Mouse (Mus musculus) right cerebral cortex, postnatal 4 days (tissue): ENCODE measurements around the gene Rpl34.

Experiments
- DNase-seq: peaks from one replicate; pipeline ENCODE4 v3.0.0-alpha.2; 2022

Gene Rpl34

DNA sequence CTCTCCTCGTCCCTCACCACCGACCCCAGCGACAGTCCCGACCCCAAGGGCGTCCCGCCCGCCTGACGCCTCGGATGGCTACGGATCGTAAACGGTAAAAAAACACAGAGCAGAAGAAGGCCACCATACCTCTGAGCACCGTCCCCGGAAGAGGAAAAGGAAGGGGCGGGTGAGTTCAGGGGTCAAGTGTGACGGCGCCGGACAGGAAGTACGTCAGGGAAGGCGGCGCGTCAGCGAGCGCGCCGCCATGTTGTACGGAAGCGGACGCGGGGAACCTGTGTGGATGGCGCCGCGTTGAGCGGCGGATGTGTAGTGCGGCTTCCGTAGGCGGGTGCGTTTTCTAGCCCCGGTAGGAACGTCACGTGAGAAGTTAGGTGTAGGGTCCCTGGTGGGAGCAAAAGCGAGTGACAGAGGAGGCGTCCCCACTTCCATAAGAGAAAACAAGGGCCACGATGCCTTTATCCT lies at the start of gene Rpl34:
Gene Rpl34, minus strand, starts transcription at position 210 of the 465 bp plus-strand sequence.
- peak; percentile 91 for DNase-seq

DNA sequence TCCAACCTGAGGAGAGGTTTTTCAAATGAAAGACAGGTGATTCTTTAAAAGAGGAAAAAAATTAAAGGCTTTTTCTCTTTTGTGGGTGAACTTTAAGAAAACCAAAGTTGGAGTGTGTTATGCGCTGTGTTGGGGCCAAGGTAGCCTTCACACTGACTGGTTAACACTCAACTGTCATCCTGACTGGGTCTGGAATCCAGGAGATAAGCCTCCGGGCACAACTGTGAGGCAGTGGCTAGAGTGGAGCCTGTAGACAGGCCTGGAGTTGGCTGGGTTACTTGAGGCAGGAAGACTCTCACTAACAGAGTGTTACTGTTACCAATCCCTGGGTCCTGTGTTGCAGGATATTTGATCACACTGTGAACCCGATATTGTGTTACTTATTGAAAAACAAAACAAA lies 38.0 kb upstream of the Rpl34 start:
- no peak for DNase-seq

DNA sequence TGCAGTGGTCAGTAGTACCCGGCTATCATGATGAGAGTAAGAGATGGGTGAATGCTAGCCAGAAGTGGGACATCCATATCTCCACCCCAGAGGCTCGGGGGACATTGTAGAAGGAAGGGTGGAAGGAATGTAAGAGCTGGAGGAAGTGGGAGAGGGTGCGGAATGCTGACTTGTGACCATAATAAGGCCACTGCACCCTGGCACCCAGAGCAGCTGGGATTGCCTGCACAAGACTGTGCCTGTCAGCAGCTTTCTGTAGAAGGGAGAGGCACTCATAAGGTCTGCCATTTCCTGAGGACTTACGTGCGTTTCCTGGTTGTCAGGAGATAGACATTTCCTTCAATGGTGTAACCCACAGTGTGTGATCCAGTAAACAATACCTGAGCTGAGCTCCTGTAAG lies 33.9 kb upstream of the Rpl34 start:
- DNase-seq = no peak

DNA sequence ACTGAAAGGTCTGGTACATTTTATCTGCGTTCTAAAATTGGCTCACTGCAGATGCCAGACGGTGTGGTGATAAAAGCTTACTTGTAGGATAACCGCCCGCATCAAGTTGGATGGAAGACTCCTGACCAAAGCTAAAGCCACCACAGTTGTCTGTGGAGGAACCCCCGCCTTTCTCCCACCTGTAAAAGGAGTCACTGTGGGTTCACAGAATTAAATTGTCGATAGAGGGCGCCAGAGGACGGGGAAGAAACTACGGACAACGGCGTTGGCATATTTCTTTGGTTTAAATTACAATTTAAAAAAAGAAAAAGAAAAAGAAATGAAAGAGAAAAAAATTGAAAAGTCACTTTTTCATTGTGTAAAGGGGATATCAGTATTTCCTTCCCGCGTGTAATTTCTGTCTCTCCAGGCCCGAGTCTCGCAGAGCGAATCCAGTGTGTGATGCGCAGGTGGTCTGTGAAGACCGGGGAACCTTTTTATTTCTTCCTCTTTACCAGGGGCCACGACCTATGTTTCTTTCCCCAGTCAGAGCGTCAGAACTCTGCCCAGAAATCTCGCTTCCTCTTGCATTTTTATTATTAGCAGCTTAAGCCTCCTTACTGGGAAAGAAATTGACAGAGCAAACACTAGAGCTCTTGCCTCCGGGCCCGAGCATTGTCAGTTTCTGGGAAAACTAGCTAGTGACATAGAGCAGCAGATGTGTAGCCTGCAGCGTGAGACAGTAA lies 30.7 kb upstream of the Rpl34 start:
- DNase-seq = peak; percentile 65

DNA sequence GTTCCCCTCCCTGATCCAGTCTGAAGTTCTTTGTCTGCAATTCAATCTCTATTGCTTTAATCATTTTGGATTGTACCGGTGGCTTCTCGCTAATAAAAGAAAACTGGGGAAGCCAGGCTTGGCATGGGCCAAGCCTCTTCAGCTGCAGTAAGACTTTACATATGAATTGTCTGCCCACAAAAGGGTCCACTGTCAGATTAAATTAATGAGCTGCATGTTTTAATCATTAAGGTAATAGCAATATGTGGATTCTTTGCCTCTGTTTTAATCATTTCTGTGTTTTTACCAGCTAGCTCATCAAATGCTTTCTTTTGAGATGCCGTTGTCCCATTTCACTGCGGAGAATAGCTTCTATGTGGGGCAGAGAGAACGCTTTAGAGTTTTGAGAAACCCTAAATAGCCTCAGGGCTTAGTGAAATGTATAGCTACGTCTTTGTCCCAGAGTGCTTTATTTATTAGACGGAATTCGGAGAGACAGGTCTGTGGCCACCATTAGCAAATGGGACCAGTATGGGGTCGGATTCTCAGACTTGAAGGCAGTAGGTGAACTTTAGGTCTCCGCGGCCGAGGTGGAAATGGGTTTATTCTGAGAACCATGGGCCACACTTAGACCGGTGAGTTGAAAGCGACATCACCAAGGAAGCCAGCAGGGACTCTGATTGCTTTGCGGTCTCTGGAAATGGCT lies 28.1 kb upstream of the Rpl34 start:
- peak; percentile 5 for DNase-seq

DNA sequence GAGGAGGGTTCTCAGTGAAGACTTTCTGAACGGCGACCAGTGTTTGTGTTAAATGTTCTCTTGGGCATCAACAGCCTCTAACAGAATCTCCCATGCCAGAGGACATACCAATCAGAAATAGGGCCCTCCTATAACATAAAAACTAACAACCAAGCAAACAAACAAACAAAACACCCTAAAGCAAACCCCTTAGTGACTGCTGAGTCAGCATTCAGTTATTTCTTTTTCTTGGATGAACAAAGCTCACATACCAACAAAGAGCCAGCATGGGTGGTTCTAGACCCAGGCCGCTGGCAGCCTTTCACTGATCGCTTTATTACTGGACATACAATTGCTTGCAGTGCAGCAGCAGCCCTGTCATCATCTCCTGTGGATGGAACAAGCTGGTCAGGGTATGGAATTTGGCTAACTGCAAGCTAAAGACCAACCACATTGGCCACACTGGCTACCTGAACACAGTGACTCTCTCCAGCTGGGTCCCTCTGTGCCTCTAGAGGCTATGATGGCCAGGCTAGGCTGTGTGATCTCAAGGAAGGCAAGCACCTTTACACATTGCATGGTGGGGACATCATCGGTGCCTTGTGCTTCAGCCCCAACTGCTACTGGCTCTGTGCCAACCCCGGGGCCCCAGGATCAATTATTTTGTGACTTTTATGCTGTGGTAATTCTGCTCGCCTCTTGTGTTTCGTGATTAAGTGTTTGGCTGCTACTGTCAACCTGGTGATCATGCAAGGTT lies 27.1 kb upstream of the Rpl34 start:
- DNase-seq = no peak

DNA sequence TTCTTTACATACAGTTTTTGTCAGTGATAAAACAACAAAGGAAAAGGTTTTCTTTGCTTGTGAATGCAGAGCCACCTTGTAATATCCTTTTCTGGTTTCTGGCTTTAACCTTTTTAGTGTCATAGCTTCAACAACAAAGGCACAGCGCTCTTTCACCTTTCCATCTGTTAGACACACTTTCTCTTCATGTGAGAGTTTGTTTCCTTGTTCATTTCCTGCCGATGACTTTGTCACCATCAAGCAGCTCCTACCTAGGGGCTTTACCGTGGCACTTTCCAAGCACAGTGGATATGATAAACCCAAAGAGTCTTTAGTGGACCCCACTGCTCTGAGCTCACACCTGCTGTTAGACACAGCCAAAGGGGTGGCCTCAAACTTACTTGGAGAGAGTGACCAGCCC lies 19.0 kb upstream of the Rpl34 start:
- no peak for DNase-seq

DNA sequence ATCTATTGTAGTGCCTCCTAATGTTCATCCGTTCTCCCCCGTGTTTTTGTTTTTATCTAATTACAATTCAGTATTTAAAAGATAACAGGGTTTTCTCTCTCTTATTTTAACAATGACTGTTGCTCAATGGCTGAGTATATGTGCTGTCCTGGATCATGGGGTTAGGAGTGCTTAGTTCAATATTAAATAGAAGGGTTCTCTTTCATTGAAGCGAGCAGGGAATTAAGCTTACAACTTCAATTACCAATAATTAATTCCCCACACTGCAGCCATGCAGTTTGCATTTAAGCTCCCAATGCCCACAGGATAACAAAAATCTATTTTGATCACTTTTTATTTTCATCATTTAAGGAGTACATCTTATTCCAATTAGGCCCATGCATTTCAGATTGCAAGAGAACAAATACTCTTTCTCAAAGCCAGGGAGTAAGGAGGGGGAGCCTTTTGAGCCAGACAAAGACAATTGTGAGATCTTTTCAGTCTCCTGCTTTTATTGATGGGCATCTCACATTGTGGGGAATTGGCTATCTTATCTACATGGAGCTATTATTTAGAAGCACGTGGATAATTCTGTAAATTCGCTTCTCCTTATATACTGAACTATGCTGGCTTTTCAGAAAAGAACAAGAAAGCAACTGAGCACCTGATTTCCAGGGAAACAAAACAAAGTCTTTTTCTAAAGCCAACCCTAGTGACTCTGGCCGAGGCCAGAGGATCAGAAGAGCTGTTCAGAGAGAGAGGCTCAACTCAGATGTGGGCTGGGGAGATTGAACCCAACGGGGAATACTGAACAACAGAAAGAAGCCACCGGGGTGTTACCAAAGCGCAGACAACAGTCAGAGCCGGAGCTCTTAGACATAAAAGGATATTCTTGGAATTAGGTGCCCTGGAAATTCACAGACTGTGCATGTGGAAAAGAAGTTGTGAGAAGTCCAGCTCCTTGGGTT lies 16.7 kb upstream of the Rpl34 start:
- no peak for DNase-seq

DNA sequence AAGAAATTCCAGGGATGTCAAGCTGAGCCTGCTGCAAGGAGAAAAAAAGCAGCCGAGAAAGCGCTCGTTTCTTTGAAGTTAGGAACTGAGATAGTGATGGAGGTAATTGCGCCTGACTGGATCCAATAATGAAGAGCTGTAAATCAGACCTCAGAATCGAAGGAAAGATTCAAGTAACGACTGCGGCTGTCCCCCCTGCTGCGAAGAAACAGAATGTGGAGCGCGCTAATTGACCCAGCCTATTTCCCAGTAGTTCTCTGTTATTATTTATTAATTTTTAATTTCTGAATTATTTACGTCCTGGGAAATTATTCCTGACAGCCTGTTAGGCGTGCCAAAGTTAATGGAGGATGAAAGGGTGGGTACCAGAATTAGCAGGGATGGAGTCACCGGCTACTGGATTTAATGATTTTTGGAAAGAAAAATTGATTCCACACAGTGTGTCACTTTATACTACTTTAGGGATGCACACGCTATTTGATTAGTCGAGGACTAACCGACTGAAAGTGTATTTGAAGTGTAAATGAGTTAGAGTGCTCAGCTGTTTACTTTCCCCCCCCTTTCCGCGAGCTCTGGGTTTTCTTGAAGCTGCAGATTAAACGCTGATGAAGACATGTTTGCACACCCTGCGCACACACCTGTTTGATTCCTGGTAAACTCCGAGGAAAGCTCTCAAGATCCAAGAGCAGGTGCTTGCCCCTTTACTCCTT lies 7.6 kb upstream of the Rpl34 start:
- no peak for DNase-seq

DNA sequence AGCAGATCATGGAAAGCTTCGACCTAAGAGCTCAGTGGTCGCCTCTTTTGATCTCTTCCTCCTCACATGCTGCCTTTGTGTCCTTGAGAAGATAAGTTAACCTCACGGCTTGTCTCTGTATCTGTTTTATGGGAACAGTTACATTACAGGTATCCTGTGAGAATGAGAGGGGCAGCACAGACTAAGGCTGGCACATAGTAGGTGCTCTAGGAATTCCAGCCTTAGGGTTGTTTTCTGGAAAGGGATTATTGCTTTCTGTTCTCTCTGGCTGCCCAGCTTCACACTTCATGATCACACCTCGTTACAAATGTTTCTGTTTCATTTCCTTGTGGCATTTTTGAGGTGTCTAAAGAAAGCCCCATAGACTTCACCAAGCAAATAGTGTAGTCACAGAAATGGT lies 6.6 kb upstream of the Rpl34 start:
- no peak for DNase-seq

DNA sequence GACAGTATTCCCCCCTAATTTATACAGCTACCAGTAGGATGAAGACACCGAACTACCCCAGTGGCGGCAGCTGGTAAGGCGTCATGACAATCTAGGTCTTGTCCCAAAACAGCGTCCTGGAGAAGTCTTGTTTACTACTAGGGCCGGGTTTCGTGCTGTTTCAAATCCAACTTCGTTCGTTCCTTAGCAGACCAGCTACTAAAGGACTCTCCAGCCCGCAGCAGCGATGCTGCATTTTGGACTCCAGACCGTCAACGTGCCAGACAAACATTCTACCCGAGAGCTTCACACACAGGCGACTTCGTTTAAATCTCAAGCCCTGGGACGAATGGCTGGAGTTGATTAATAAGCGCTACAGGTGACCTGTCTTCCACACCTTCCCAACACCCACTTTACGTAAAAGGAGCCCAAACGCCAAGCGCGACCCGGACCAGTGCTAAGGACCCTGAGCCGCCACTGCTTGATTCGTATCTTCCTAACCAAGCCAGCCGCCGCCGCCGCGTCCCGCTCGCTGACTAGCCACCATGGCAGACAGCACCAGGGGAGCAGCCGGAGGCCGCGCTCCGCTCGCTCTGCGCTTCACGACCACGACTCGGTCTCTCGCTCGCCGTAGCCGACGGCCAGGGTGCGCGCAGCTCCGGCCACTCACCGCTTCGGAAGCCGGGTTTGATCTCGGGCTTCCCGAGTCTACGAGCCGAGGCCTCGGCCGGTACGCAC lies 568 bp downstream of the Rpl34 start:
- peak; percentile 51 for DNase-seq

DNA sequence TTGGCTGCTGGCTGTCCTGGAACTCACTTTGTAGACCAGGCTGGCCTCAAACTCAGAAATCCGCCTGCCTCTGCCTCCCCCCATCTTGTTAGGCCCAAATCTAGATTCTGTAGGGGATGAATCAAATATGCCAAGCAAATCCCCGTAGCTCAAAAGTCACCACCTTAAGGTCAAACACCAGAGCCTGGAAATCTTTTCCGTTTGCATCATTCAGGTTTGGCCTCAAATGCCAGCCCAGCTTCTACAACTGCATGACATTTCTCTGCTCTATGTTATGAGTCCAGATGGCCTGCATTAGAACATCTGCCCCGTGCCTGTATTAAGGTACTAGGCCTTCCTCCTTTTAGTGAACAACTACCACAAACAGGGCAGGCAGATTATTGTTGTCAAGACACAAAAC lies 2.5 kb downstream of the Rpl34 start:
- no peak for DNase-seq

DNA sequence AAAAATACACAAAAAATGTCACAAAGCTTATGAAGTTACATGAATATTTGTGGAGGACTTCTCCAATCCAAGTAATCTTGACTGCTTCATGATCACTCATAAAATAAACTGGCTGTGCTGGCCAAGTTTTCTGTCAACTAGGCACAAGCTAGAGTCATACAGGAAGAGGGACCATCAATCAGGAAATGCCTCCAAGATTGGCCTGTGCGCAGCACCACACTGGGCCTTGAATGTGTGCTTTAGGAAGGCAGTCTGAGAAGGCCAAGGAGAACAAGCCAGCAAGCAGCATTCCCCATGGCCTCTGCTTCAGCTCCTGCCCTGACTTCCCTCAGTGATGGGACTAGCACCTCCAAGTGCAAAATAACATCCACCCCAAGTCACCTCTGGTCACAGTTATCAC lies 3.2 kb downstream of the Rpl34 start:
- DNase-seq = no peak

DNA sequence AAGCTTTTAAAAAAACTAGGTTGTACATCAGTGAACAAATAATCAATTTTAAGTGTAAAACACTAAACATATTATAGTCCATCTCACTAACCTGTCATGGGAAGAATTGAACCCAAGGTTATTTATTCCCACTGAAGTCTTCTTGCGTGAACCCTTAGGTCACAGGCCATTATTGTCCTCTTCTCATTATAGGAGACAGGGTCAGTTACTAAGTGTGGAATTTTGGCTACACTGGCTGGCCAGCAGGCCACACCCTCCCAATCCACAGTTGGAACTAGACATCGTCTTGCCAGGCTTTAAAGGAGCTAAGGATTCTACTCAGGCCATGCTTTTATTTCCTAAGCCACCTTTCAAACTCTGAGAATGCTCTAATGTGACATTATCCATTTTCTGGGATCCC lies 4.5 kb downstream of the Rpl34 start:
- DNase-seq = no peak

DNA sequence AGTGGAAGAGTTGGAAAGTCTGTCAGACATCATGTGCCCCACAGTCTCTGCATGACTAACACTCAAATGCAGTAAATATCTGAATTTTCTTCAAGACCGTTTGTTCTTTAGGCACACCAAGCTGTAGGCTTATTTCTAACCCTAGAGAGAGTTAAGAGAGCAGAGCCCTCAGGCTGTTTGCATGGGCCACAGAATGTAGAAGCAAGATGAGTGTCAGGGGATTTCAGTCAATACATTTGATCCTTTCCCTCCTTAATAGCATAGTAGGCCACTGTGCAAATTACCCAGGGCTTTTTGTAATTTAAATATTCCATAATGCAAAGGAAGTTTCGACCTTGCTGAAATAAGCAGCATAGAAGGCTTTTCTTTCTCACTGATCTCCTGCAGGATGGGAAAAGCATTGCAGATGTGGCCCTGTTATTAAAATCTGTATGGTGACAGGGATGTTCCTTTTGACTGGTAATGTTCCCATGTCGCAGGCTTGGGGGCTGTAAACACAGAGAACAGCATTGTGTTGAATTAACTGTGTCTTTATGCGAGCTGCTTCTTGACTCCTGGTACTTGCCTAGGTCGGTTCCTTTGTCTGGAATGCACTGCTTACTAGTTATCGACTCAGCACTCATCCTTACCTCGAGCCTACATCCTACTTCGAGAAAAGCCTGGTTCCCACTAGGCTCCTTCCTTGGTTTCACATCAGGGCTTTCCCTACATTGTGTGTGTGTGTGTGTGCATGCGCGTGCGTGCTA lies 7.3 kb downstream of the Rpl34 start:
- no peak for DNase-seq

DNA sequence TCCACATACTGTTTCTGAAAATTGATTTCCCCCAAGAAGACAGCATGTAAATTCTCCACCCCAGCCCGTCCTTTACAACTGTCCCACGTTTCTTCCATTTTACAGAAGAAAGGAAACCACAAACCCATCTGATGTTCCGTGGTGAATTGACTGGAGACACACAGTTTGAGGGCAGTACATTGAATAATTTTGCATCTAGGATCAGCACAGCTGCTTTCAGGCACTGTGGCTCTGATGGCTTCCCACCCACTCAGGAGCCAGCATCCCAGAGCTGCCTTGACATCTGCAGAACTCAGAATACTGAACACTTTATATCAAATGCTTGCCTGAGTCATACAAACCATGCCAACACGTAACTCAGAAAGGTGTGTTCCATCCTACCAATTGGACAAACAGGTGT lies 10.0 kb downstream of the Rpl34 start:
- DNase-seq = no peak

DNA sequence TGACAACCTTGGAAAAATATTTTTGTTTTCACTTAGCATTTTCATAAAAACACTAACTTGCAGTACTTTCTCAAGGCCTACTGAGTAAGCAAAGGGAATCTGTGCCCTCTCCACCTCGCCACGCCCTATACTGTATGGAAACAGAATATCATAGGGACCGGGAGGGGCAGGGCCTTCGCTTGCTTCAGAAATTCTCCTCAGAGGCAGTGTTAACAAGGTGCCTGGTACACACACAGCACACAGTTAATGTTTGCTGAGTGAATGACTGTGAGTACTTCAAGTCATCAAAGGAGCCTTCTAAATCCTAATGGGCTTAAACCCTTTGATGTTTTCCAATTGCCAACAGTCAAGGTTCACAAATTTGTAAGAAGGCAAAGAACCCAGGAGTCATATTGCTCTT lies 11.3 kb downstream of the Rpl34 start:
- no peak for DNase-seq

DNA sequence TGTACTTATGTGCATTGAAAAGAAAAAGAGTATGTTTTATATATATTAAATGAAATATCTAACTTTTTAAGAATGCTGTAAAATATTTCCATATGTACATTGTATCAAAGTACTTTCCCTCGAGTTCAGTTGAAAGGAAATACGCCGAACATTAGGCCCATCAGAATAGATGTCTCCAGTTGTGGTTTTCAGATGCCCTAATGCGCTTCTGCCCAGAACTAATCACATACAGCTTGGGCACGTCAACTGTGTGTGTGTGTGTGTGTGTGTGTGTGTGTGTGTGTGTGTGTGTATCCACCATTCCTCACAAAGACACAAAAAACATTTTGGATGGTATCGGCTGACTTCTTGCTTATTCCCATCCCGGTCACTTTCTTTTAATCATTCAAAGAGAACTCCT lies 13.6 kb downstream of the Rpl34 start:
- DNase-seq = no peak

DNA sequence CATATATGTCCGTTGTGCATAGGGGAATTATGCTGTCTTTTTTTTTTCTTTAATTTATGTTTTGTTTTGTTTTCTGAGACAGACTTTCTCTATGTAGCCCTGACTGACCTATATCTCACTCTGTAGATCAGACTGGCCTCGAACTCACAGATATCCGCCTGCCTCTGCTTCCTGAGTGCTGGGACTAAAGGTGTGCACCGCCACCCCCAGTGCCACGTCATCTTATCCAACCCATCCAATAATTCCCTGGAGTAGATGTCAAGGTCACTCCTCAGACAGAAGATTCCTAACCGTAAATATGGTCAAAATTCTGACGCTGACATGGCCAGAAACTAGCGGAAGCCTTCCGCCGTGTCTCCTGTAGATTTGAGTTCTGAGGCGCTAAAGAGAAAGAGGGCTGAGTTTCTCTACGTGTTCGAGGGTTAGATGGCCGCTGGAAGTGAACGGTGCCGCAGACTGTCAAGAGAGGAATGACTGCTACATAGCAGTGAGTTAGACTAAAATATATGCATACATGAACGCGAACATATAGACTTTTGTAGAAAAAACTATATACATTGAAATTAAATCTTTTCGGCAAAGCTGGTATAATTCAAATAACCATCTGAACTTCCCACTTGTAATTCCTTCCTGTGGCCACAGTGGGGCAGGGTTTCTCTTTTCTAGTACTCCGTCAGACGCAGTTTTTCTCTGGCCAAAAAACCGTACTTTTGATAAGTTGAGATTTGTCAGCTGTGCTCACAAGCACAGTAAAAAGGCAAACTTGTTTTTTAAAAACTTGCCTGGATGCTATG lies 15.2 kb downstream of the Rpl34 start:
- peak; percentile 80 for DNase-seq

DNA sequence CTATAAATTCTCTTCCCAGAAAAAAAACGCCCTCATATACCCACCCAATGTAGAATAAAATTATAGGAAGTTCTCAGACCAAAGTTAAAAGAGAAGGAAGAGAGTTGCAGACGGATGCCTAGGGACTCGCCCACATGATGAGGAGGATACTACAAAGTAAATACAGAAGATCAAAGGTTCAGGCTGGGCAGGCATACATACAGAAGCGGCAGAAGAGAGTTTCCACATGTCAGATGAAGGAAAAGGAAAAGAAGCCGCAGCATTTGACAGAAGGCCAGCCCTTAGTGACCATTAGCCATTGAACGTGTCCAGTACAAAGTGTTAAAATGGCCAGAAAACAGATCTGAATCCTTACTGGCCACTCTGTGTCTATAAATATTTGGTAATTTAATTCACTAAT lies 17.3 kb downstream of the Rpl34 start:
- no peak for DNase-seq
